Mouse (Mus musculus): ENCODE data around the gene Tns1. TPM values are rescaled to one million over a fixed set of nuclear protein-coding genes. Genes with fewer than 3 reads are reported as not detected.

The Tns1 gene
- total RNA-seq, 2 experiments from 2014 or later: 193 to 196 TPM

Other genes starting within 250 kb of the Tns1 start
- gene Rufy4, start 1.1 kb upstream of the Tns1 start, total RNA-seq (2021): 1 to 10 TPM in 1 of 2 experiments, under 1 TPM in 1; 0.12 to 1.2 TPM
- under 1 TPM in 1 of 2 experiments, not detected in 1; 0.18 TPM for gene Cxcr2, start 29.5 kb upstream of the Tns1 start, total RNA-seq (2021)
- not detected for gene Cxcr1, start 70.2 kb upstream of the Tns1 start, total RNA-seq (2021)
- 100 to 1,000 TPM; 104 to 116 TPM for gene Arpc2, start 111.6 kb upstream of the Tns1 start, total RNA-seq (2021)
- gene Gpbar1, start 154.1 kb upstream of the Tns1 start, total RNA-seq (2021): under 1 TPM in 1 of 2 experiments, not detected in 1; 0.25 TPM
- 10 to 100 TPM; 90.7 to 94.4 TPM for gene Aamp, start 160.3 kb upstream of the Tns1 start, total RNA-seq (2021)
- 10 to 100 TPM; 69.7 to 70.5 TPM for gene Pnkd, start 160.5 kb upstream of the Tns1 start, total RNA-seq (2021)
- 10 to 100 TPM; 43.5 to 50.3 TPM for gene Tmbim1, start 181.2 kb upstream of the Tns1 start, total RNA-seq (2021)
- under 1 TPM; 0.16 to 0.36 TPM for gene Catip, start 237.7 kb upstream of the Tns1 start, total RNA-seq (2021)

All from gastrocnemius, postnatal 10 days (tissue).